Mouse (Mus musculus) megakaryocyte, embryonic 14.5 days (primary cell): ENCODE measurements at regions not wholly inside any gene's neighbourhood (a gene's known extent, or its start where the extent isn't known, plus 50 kb on each side); places are given as distances from the start of the nearest gene placed in this dataset.

Experiments
- H3K27me3 ChIP-seq: replicated peaks from 2 replicates; pipeline ENCODE3; 2012; ENCODE audit warnings: inconsistent platforms
- H3K36me3 ChIP-seq: replicated peaks from 2 replicates; pipeline ENCODE3; 2012; ENCODE audit warnings: low read length, inconsistent platforms, mixed read lengths
- H3K4me1 ChIP-seq: 2 replicates; pipeline ENCODE4 v1.6.1; 2012; ENCODE audit warnings: inconsistent platforms
- H3K4me3 ChIP-seq: replicated peaks from 2 replicates; pipeline ENCODE3; 2012; ENCODE audit warnings: moderate library complexity, mild to moderate bottlenecking, inconsistent platforms
- H3K9me3 ChIP-seq: 2 replicates; pipeline ENCODE4 v1.6.1; 2012; ENCODE audit warnings: inconsistent platforms
- FLI1 ChIP-seq: IDR thresholded peaks from 2 replicates; pipeline ENCODE4 v1.6.1; 2012; ENCODE audit warnings: low read length, inconsistent platforms, mixed read lengths
- GATA1 ChIP-seq: IDR thresholded peaks from 3 replicates; pipeline ENCODE4 v1.6.1; 2012; ENCODE audit warnings: mixed read lengths, low read length, inconsistent platforms, borderline replicate concordance

GRCm38 (mm10) chr9:94618079-94618786 lies 51.5 kb upstream of the Slc9a9 start:
- H3K27me3 ChIP-seq = no peaks in the 10 kb centered on the region
- no peaks in the 10 kb centered on the region for H3K36me3 ChIP-seq
- peak overlapping the region; percentile 35 for H3K4me3 ChIP-seq
- peaks cover 3% of the 10 kb centered on the region; the same call in 1 of the 2 replicates for H3K9me3 ChIP-seq
- peaks cover 50% of the 10 kb centered on the region for H3K4me1 ChIP-seq
- no peak for TF ChIP-seq GATA1
- no peak for TF ChIP-seq FLI1
